Mouse (Mus musculus): ENCODE data around the gene Sidt1. TPM values are rescaled to one million over a fixed set of nuclear protein-coding genes. Genes with fewer than 3 reads are reported as not detected.

Sidt1 gene
- polyA plus RNA-seq, 1 experiment from 2014 or later = 12.3 TPM

DNA sequence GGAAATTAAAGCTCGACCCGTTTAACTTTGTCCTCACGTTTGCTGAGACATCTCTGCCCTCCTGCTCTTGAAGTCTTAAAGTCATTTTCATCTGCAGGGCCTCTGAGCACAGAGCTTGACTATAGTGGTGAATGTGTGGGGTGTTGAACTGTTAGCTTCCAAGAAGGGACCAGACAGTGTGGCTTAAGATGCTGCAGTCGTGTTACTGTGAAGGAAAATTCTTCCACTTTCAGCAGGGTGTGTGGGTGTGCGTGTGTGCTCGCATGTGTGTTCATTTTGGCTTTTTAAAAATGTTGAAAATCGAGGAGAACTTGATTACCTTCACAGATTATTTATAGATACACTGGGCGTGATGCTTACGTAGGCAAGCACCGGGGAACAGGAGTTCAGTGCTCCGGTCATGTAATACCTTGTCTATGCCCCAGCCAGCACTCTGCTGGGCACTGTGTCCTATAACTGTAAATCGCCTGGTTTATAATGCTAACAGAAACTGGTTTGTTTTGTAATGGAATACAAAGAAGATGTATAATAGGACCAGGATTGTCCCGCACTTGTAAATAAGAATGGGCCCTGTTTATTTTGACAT is 106.2 kb downstream of the Sidt1 start:
- no peaks in the 10 kb centered on the region for H3K36me3 ChIP-seq (replicated peaks)
- 94% methylated on average over 13 of the region's 13 CpGs for WGBS
- no peak overlapping the region for H3K4me2 ChIP-seq
- H3K27me3 ChIP-seq (replicated peaks) = no peaks in the 10 kb centered on the region
- no peak for ATAC-seq (replicated peaks)
- no peaks in the 10 kb centered on the region for H3K4me1 ChIP-seq
- H3K27ac ChIP-seq = no peak overlapping the region
- no peak overlapping the region for H3K9ac ChIP-seq
- H3K9me3 ChIP-seq = no peaks in the 10 kb centered on the region
- H3K4me3 ChIP-seq = no peak overlapping the region

DNA sequence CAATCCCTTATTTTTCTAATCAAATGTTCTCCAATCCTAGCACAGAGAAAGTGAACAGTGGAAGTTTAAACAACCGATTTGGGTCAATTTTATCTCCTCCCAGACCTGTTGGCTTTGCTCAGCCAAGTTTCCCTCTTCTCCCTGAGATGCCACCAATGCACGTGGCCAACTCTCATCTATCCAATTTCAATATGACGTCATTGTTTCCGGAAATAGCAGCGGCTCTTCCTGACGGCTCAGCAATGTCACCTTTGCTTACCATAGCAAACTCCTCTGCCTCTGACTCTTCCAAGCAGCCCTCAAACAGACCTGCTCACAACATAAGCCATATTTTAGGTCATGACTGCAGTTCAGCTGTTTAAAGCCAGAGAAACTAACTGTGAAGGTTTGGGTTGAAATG is 111.5 kb downstream of the Sidt1 start:
- Histone ChIP-seq H3K9ac (no peak overlapping the region), H3K9me3 (no peaks in the 10 kb centered on the region), H3K4me2 (no peak overlapping the region), H3K27ac (no peak overlapping the region), H3K4me1 (no peaks in the 10 kb centered on the region), H3K4me3 (no peak overlapping the region), H3K27me3 (replicated peaks) (no peaks in the 10 kb centered on the region), H3K36me3 (replicated peaks) (peaks cover 24% of the 10 kb centered on the region)
- ATAC-seq (replicated peaks) = no peak
- 92% methylated on average over 6 of the region's 6 CpGs for WGBS

DNA sequence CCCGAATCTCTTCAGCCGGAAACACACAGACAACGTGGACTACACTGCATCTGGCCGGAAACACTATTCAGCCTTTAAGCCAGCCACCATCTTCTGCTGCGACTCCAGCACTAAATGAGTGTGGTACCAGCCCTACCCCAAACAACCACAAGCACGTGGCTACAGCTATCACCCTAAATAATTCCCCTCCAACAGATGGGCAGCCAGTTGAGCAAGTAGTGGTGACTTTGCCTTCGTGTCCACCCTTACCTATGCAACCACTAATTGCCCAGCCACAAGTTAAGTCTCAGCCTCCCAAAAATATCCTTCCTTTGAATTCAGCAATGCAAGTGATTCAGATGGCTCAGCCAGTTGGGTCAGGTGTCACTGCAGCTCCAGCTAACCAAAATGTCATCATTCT is 116.6 kb downstream of the Sidt1 start:
- Histone ChIP-seq H3K4me3 (no peak overlapping the region), H3K36me3 (replicated peaks) (peaks cover 24% of the 10 kb centered on the region), H3K4me2 (no peak overlapping the region), H3K4me1 (no peaks in the 10 kb centered on the region), H3K9ac (no peak overlapping the region), H3K27ac (no peak overlapping the region), H3K9me3 (no peaks in the 10 kb centered on the region), H3K27me3 (replicated peaks) (no peaks in the 10 kb centered on the region)
- no peak for ATAC-seq (replicated peaks)
- WGBS = 94% methylated on average over 7 of the region's 7 CpGs

DNA sequence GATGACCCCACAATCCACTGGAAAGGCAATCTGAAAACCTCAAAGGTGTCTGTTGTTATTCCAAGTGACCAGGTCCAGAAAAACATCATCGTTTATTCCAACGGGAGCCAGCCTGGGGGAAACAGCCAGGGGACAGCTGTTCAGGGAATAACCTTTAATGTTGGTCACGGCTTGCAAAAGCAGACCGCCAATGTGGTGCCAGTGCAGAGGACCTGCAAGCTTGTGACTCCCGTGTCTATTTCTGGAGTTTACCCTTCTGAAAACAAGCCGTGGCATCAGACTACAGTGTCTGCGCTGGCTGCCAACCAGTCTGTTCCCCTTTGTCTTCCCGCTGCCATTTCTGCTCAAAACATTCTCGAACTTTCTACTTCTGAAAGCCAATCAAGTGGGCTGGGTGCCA is 117.5 kb downstream of the Sidt1 start:
- no peaks in the 10 kb centered on the region for H3K4me1 ChIP-seq
- ATAC-seq (replicated peaks) = no peak
- H3K27me3 ChIP-seq (replicated peaks) = no peaks in the 10 kb centered on the region
- no peak overlapping the region for H3K4me3 ChIP-seq
- peaks cover 18% of the 10 kb centered on the region; the same call in 1 of the 2 replicates for H3K36me3 ChIP-seq (replicated peaks)
- no peak overlapping the region for H3K27ac ChIP-seq
- no peak overlapping the region for H3K9ac ChIP-seq
- no peaks in the 10 kb centered on the region for H3K9me3 ChIP-seq
- no peak overlapping the region for H3K4me2 ChIP-seq
- 92% methylated on average over 9 of the region's 9 CpGs for WGBS

DNA sequence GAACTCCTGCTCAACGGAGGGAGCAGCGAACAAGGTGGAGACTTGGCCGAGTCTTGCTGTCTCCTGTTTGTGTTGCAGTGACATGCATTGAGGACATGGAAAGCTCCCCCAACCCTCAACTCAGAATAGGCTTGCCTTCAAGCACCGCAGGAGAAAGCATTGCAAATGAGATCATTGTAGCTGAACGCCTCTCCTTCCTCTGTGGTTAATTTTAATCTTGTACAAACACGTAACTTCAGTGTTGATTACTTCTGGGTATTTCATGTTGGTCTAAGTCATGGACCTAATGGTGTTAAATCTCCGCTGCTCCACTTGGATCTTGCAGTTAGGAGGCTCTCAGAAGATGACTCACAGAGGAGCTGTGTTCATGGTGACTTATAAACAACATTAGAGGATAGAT is 120.3 kb downstream of the Sidt1 start:
- Histone ChIP-seq H3K9me3 (no peaks in the 10 kb centered on the region), H3K36me3 (replicated peaks) (peaks cover 4% of the 10 kb centered on the region), H3K27ac (no peak overlapping the region), H3K4me1 (no peaks in the 10 kb centered on the region), H3K4me3 (no peak overlapping the region), H3K9ac (no peak overlapping the region), H3K4me2 (no peak overlapping the region), H3K27me3 (replicated peaks) (no peaks in the 10 kb centered on the region)
- WGBS = 91% methylated on average over 7 of the region's 7 CpGs
- no peak for ATAC-seq (replicated peaks)

DNA sequence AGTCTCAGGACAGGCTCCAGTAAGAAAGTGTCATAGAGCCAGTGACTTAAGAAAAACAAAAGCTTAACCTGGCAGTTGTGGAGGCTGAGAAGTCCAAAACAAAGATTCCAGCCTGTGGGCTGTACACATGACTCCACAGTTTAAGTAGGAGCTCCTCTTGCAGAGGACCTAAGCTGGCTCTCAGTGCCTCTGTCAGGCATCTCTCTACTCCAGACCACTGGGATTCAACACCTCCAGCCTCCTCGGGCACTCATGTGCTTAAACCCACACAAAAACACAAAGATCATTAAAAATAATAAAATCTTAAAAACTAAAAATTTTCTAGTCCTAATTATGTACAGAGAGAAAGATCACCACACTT is 122.0 kb downstream of the Sidt1 start:
- H3K9me3 ChIP-seq = no peaks in the 10 kb centered on the region
- ATAC-seq (replicated peaks) = no peak
- no peak overlapping the region for H3K4me3 ChIP-seq
- H3K27ac ChIP-seq = no peak overlapping the region
- H3K9ac ChIP-seq = no peak overlapping the region
- H3K4me2 ChIP-seq = no peak overlapping the region
- H3K27me3 ChIP-seq (replicated peaks) = no peaks in the 10 kb centered on the region
- WGBS = 84% methylated on average over 1 of the region's 1 CpGs
- peaks cover 3% of the 10 kb centered on the region for H3K36me3 ChIP-seq (replicated peaks)
- no peaks in the 10 kb centered on the region for H3K4me1 ChIP-seq

DNA sequence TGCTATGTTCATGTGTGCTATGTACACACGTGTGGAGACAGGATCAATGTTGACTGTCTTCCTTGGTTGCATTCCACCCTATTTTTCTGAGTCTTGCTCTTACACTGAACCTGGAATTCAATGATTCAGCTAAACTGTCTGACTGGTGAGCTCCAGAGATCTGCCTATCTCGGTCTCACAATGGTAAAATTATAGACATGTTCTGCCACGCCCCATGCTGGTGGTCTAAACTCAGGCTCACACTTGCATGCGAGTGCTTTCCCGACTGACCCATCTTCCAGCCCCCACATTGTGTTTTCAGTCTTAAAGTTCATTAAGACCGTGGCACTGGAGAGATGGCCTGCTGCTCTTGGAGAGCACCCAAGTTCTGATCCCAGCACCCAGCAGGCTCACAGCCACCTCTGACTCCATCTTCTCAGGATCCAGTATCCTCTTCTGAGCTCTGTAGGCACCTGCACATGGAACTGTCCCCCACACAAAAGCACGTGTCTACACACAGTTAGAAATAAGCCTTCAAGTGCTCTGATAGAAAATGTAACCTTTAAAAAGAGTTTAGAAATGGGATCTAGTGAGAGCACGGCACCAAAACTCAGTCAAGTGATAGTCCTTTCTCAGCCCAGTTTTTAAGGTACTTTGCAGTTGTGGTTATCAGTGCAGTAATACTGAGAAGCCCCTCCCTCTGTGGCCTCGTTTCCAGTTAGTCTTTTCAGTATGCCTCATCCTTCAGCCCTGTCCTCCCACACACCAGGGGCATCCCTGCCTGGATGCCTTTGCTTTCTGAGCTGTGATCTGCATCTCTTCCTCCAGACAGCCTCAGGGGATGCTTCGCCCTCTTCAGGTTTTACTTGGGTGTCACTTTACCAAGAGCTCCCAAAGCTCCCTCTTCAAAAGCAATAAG is 122.6 kb downstream of the Sidt1 start:
- WGBS = 88% methylated on average over 10 of the region's 10 CpGs
- Histone ChIP-seq H3K36me3 (replicated peaks) (peaks cover 5% of the 10 kb centered on the region), H3K4me3 (no peak overlapping the region), H3K27ac (no peak overlapping the region), H3K4me2 (no peak overlapping the region), H3K9me3 (no peaks in the 10 kb centered on the region), H3K27me3 (replicated peaks) (no peaks in the 10 kb centered on the region), H3K4me1 (no peaks in the 10 kb centered on the region), H3K9ac (no peak overlapping the region)
- ATAC-seq (replicated peaks) = no peak

DNA sequence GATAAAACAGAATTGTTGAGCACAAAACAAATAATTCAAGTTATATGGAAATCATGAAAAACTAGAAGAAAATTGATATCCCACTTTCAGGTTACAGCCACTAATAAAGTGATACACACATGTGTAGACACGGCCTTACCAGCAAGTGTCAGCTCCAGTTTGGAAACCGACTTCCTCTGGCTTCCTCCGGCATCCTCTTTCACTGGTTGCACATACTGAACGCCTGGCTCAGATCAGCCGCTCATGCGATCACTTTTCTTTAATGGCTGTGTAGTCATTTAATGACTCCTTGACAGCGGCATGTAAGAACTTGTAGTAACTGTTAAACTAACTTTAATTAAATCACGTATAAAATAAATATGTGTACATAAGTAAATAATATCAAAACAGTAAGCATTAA is 127.0 kb downstream of the Sidt1 start:
- H3K36me3 ChIP-seq (replicated peaks) = peaks cover 11% of the 10 kb centered on the region
- no peak overlapping the region for H3K9ac ChIP-seq
- H3K27ac ChIP-seq = no peak overlapping the region
- ATAC-seq (replicated peaks) = no peak
- H3K4me1 ChIP-seq = no peaks in the 10 kb centered on the region
- H3K4me2 ChIP-seq = no peak overlapping the region
- H3K4me3 ChIP-seq = no peak overlapping the region
- 88% methylated on average over 8 of the region's 8 CpGs for WGBS
- no peaks in the 10 kb centered on the region for H3K27me3 ChIP-seq (replicated peaks)
- no peaks in the 10 kb centered on the region for H3K9me3 ChIP-seq

DNA sequence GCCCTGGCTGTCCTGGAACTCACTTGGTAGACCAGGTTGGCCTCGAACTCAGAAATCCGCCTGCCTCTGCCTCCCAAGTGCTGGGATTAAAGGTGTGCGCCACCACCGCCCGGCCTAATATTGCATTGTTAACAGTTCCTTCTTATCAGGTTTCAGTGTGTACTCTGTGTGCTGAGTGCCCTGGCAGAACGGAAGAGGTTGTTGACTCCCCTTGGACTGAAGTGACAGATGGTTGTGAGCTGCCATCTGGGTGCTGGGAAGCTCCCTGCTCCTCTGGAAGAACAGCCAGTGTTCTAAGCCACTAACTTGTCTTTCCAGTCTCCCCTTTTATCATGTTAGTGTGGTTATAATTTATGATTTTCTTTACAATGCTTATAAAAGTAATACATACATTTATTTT is 128.7 kb downstream of the Sidt1 start:
- no peak overlapping the region for H3K9ac ChIP-seq
- ATAC-seq (replicated peaks) = no peak
- 85% methylated on average over 6 of the region's 6 CpGs for WGBS

DNA sequence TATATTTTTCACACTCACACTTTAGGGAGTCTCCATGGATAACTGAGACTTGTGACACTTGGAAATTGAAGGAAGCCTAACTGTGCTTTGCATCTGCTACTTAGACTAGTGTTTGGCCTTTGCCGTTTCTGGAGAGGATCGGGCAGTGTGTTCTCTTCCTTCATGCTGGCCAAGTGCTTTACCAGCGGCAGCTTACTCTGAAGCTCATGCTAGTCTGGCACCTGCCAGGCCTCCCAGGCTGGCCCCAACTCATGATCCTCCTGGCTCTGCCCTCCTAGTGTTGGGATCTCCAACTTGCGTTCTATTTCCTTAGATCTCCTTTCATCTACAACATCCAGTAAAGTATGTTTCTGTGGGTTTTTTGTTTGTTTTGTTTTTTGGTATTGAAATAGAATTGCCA is 132.8 kb downstream of the Sidt1 start:
- no peak overlapping the region for H3K27ac ChIP-seq
- H3K4me2 ChIP-seq = no peak overlapping the region
- WGBS = 96% methylated on average over 4 of the region's 4 CpGs
- no peak overlapping the region for H3K4me3 ChIP-seq
- H3K27me3 ChIP-seq (replicated peaks) = no peaks in the 10 kb centered on the region
- 0 out of 2 replicates have a peak, but pooled peaks cover 6% of the 10 kb centered on the region for H3K36me3 ChIP-seq (replicated peaks)
- H3K9me3 ChIP-seq = no peaks in the 10 kb centered on the region
- no peak overlapping the region for H3K9ac ChIP-seq
- no peaks in the 10 kb centered on the region for H3K4me1 ChIP-seq
- no peak for ATAC-seq (replicated peaks)

More for the DNA sequence above, 128.7 kb downstream of the Sidt1 start:
- Histone ChIP-seq H3K9me3 (no peaks in the 10 kb centered on the region), H3K4me1 (no peaks in the 10 kb centered on the region), H3K4me2 (no peak overlapping the region), H3K36me3 (replicated peaks) (peaks cover 11% of the 10 kb centered on the region), H3K27ac (no peak overlapping the region), H3K27me3 (replicated peaks) (no peaks in the 10 kb centered on the region), H3K4me3 (no peak overlapping the region)

DNA sequence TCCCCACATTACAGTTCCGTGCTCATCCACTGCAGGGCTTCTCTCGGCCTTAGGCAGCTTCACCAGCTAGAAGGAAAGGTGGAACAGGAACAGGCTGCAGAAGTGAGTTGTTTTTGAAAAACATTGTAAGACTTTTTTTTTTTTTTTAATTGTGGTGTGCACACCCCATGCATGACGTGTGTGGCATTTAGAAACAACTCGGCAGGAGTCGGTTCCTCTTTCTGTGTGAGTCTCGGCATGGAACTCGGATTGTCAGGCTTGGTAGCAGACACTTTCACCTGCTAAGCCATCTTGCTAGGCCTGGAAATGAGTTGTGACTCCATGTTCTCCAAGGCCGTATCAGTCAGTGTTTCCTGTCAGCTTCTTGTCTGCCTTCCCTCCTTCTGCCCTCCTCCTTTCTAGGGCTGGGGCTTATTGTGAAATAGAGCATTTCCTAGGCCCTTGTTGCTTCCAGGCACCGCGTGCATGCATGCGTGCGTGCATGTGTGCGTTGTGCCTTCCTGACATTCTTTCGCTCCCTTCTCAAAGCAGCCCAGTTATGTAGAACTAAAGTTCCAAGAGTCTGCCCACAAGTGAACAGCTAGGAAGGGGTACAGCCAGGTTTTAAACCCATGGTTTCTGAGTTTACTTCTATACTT is 133.8 kb downstream of the Sidt1 start:
- H3K9ac ChIP-seq = no peak overlapping the region
- 92% methylated on average over 14 of the region's 14 CpGs for WGBS
- H3K27ac ChIP-seq = no peak overlapping the region
- H3K9me3 ChIP-seq = no peaks in the 10 kb centered on the region
- H3K27me3 ChIP-seq (replicated peaks) = no peaks in the 10 kb centered on the region
- no peak overlapping the region for H3K4me2 ChIP-seq
- 0 out of 2 replicates have a peak, but pooled peaks cover 6% of the 10 kb centered on the region for H3K36me3 ChIP-seq (replicated peaks)
- no peak overlapping the region for H3K4me3 ChIP-seq
- no peaks in the 10 kb centered on the region for H3K4me1 ChIP-seq
- no peak for ATAC-seq (replicated peaks)

DNA sequence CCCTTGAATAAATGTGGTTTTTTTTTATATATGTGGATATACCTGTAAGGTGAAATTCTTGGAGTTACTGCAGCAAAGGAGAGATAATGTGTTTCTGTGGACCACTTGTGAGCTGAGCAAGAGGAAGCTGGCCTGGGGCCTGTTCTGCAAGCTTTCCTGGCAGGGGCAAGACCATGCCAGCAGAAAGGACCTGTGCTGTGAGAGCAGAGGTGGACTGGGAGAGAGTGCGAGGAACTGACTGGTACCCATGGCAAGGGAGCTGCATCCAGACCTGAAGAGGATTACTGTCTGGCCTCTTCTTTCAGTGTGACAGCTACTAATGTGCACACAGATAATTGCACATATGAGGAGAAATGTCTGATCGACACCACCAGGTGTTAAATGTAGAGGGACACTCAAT is 142.0 kb downstream of the Sidt1 start:
- Histone ChIP-seq H3K9ac (no peak overlapping the region), H3K36me3 (replicated peaks) (no peaks in the 10 kb centered on the region), H3K4me1 (no peaks in the 10 kb centered on the region), H3K27ac (no peak overlapping the region), H3K4me3 (no peak overlapping the region), H3K9me3 (no peaks in the 10 kb centered on the region), H3K4me2 (no peak overlapping the region), H3K27me3 (replicated peaks) (no peaks in the 10 kb centered on the region)
- ATAC-seq (replicated peaks) = no peak
- WGBS = 93% methylated on average over 2 of the region's 2 CpGs
